Mouse (Mus musculus) T-helper 2 cell (primary cell): ENCODE measurements around the gene Pbld1.
"Not testable (repeated sequence)": the region's sequence is repeated elsewhere in the genome, so short reads cannot be mapped to it uniquely, and the experiment has no call there.

ENCODE experiments used
- in situ Hi-C: fragments of 300-600 bp; cut with MboI, MseI; formaldehyde crosslinking; loops from one replicate; pipeline ENCODE4 v1.15.1; 2025; ENCODE audit warnings: high pct_unique_total_duplicates

The Pbld1 gene

DNA sequence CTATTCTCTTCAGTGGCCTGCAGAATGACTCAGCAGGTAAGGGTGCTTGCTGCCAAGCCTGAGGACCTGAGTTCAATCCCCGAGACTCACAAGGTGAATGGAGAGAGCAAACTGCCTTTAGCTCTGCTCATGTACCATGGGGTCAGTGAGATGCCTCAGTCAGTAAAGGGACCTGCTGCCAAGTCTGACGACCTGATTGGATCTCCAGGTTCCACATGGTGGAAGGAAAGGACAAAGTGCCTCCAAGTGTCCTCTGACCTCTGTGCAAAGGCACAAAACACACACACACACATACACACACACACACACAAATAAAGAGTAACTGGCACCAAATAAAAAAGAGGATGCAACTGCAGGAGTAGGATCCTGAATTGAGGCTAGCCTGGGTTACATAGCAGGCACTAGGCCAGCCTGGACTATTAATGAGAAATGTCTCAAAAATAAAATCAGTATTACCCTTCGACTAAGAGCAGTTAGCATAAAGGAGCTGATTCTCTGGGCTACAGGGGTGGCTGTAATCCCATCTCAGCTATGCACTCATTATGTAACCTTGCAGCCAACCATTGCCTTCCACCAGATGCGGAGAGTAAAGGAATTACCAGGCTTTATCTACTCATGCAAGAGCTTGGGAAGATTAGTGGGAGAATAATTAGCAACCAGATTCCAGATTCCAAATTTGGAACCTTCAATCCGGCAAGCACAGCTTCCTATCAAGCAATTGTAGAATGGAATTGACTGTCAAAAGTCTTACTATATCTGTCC lies 19.9 kb upstream of the Pbld1 start:
- in situ Hi-C loops: loop anchor here (5.0 kb wide), 2 partner anchors 42 to 82 kb away; no protein-coding TSS in a partner anchor

DNA sequence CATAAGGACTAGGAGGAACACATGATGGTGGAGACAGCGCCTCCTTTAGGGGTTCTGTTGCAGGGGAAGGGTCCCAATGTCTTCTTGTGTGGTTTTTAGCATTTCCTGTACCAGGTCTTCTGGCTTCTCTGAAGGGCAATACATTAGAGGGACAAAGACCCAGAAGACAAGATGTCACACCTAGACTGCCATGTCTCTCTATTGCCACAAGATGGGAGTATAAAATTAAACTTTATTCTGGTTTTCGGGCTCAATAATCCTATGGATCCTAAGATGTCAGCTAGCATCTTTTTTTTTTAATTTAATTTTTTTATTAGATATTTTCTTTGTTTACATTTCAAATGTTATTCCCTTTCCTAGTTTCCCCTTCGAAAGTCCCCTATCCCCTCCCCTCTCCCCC lies 16.8 kb upstream of the Pbld1 start:
- in situ Hi-C loops: loop anchor here (5.0 kb wide), 2 partner anchors 39 to 79 kb away; no protein-coding TSS in a partner anchor

DNA sequence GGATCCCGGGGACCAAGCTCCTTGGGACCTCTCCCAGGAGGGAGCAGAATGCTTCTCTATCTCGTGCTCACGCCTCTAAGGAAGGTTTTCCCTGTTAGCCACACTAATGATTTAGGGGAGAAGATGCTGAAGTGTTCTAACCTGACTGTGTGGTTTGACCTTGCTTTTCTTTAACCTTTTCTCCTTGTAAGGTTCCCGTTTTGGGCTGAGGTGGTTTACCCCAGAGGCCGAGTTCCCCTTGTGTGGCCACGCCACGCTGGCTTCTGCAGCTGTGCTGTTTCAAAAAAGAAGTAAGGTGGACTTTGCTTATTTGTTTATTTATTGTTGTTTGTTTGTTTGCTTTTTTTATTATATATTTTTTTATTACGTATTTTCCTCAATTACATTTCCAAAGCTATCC lies 12.2 kb upstream of the Pbld1 start:
- in situ Hi-C loops: no loop called here

- in situ Hi-C loops: no loop called here
These were observed 10.9 kb upstream of the Pbld1 start for GRCm38 (mm10) chr10:63049106-63049505.

DNA sequence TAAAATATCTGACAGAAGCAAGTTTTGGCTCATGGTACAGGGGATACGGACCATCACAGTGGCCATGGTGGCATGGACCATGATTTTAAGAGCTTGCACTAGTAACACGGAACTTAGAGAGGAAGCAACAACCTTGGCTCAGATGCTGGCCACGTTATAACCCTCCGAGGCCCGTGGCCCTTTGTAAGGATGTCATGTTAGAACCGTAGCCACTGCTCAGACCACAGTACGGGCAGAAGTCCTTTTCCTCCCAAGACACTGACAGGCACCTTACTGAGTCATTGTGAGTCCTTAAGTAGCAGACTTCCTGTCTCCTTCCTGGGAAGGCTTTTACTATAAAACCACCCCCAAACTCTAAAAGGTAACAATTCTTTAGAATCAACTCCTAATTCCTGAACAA lies 8.7 kb upstream of the Pbld1 start:
- in situ Hi-C loops: no loop called here

DNA sequence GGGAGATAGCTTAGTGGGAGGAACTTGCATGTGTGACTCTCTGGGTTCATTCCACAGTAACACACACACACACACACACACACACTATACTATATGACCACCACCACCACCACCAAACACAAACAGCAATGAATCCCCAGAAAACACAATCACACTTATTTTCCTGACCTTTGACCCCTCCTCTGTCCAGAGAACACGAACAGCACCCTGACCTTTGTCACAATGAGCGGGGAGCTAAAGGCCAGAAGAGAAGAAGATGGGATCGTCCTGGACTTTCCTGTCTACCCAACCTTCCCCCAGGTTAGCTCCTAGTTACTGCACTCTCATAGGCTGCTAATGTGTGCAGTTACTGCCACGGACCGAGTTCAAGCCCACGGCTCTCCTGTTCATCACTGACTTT lies 8.0 kb upstream of the Pbld1 start:
- in situ Hi-C loops: no loop called here

DNA sequence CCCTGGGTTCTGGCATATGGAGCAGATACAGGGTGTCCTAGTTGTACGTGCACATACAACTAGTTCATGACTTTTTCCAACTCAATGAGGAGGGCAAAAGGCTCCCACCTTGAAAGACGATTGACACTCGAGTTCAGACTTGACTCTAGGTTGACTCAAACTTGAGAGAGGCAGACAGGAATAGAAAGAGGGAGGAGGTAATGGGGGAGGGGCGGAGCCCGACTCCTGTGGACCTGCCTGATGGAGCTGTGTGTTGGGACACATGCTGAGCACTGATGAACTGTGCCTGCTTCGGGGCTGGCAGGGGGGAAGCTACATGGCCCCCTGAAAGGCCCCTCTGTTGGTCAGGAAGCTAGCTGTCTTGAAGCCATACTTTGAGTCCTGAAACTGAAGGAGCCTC lies 7.0 kb upstream of the Pbld1 start:
- in situ Hi-C loops: no loop called here

DNA sequence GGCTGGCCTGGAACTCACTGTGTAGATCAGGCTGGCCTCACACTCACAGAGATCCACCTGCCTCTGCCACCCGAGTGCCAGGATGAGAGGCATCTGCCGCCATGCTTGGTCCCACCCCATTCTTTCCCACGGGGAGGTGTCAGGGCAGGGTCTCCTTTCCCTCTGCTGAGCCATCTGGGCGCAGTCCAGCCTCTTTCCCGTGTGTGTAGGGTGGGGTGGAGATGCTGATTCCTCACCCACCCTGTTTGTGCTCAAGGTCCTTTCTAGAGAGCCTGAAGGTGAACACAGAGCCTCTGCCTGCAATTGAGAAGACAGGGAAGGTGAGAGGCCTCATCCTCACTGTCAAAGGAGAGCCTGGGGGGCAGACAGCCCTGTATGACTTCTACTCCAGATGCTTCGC lies 5.9 kb upstream of the Pbld1 start:
- in situ Hi-C loops: not testable (repeated sequence)

- in situ Hi-C loops: no loop called here
These were observed 5.4 kb upstream of the Pbld1 start for GRCm38 (mm10) chr10:63054586-63054985.

DNA sequence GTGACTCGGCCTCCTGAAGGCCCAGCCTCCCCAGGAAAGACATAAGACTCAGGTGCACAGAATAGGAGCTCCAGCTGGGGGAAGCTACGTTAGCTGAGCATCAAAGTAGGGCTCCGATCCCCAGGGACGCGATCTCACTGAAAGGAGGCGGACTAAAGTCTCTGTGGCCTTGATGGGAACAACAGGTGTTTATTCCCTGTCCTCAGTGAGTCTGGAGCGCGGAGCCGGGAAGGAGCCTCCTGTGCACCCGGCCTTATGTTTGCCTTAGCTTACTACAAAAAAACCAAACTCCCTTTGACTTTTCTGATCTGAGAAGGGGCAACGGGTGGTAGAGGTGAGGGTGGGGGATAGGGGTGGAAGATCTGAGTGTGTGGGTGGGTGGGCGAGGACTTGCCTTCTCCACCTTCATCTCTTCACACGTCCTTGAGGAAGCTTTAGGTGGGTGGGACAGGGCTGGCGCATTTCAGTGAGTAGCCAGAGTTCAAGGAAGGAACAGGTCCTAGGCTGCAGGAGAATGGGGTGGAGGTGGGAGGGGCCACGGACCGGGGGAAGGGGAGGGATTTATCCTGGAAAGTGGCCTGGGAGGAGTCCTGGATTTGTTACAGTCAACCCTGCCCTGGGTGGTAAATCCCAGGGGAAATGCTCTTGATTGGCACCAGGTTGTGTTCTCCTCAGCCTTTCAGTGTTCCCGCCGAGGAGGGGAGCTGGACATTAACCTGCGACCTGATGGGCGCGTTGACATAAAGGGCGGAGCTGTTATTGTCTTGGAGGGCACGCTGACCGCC lies 2.8 kb upstream of the Pbld1 start:
- in situ Hi-C loops: no loop called here

DNA sequence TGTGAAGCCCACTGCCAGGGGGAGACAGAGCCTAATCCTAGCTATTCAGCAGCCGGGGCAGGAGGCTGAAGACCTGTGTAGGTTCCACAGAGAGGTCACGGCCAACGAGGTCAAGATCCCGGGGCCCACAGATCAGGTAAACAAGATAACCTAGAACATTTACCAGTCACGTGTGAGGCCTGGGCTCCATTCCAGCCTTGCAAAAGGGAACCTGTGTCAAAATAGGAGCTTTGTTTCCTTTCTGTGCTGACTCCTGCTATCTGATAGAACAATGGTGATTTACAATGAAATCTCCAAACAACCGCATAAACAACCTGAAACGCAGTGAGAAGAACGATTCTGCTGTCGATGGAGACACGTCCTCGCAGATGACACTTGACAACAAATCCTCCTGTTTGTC lies 444 bp downstream of the Pbld1 start:
- in situ Hi-C loops: no loop called here

DNA sequence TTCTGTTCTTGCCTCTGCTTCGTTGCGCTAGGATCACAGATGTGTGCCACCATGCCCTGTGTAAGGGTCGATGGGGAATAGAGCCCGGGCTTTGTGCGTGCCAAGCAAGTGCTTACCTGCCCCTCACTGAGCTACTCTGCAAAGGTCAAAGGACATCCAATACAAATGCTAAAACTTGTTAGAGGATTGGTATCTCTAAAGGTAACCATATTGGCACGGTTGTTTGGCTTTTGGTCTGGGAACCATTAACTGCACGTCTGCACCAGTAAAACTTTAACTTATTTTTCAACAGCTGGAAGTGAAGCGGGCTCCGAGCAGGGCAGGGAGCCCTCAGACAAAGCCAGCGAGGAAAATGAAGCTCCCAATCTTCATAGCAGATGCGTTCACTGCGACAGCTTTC lies 1.3 kb downstream of the Pbld1 start:
- in situ Hi-C loops: no loop called here

- in situ Hi-C loops: no loop called here
These were observed 2.7 kb downstream of the Pbld1 start for GRCm38 (mm10) chr10:63062696-63063095.

DNA sequence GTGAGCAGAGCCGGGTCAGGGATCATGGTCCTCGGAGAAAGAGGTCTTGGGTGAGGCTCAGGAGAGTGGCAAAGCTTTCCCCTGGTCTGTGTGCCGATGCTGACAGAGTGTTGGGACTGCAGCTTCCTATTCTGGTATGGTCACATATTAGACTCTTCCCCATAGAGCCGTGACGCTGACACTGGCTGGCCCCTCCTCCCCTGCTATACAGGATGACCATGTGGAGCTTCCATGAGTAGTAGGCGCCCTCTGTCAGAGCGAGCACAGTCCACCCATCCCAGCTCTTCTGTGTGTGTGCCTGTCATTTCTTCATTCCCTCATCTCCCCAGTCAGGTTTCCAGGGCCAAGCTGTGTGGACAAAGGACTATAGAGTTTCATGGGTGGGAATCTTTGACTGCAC lies 3.4 kb downstream of the Pbld1 start:
- in situ Hi-C loops: no loop called here

DNA sequence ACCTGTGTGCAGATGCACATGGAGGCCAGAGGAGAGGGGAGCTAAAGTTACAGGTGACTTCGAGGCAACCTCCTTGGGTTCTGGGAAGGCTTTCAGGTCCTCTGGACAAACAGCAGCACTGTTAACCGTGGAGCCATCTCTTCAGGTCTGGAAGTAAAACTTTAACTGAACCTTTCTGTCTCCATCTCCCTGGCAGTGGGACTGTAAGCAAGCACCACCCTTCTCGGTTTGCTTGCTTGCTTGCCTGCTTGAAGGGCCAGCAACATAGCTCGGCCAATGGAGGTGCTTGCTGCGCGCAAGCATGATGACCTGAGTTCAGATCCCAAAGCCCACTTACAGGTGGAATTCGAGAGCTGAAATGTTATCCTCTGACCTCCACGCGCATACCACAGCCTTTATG lies 4.6 kb downstream of the Pbld1 start:
- in situ Hi-C loops: no loop called here

GRCm38 (mm10) chr10:63065561-63065960 lies 5.6 kb downstream of the Pbld1 start:
- in situ Hi-C loops: no loop called here

GRCm38 (mm10) chr10:63065988-63066387 lies 6.0 kb downstream of the Pbld1 start:
- in situ Hi-C loops: no loop called here

GRCm38 (mm10) chr10:63086304-63086703 lies 26.3 kb downstream of the Pbld1 start:
- in situ Hi-C loops: no loop called here

DNA sequence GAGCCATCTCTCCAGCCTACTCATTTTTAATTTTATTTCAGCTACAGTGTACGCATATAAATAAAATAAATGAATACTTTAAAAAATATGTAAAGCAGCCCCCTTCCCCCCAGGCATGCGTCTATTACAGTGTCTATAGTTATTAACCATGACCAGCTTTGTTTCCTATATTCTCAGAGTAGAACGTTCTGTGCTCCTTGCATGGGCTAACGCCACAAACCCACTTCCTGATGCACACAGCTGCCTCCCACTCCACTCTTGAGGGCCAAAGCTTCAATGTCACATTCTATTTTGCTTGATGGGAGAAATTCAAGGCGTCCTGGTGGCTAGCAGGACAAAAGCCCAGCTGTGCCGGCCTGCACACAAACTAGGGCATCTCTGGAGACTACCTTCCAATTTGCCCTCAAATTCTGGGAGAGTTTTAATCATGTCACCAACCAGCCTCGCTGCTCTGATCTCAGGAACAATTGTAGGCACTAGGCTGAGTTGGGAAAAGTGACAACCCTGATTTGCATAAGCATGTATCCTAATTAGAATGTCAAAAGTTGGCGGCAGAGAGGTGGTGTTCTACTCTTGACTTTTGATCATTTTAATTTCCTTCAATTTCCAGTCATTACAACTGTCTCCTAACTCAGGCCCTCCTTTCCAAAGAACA lies 29.3 kb downstream of the Pbld1 start:
- in situ Hi-C loops: no loop called here

DNA sequence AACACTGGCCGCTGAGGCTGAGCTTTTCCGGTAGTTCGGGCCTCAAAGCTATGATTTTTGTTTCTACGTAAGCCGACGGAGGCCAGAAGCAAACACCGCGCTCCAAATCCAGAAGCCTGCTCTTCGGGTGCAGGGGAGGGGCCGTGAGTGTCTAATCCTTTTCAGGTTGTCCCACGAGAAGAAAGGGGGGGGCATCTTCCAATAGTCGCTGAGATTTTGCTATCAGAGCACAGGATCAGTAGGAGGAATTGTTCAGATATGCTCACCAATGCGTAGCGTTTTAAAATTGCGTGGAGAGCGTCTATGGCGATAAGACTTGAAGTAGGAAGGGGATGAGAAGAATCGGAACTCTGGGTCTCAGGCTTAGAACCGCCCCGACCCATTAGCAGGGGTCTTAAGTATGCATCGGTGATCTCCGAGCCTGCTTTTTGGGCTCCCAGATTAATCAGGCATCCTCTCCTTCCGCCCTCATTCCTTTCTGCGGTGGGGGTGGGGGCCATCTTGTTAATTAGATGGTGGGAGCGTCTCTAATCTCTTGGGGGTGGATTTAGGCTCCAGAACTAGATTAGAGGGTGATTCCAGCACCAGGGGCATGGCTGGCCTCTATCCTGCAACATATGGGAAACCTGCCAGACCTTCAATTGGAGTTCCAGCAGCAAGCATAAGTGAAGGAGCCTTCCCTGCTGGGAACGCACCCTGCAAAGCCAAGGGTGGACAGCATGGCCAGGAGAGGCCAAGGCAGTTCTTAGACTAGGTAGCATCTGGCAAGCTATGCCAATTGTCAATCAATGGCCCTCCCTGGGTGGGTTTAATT lies 30.0 kb downstream of the Pbld1 start:
- in situ Hi-C loops: no loop called here

GRCm38 (mm10) chr10:63091915-63092314 lies 32.0 kb downstream of the Pbld1 start:
- in situ Hi-C loops: no loop called here
